Mouse (Mus musculus) forebrain, postnatal 0 days (tissue): ENCODE results near the gene Ocrl. TPM values are rescaled to one million over a fixed set of nuclear protein-coding genes. Genes with fewer than 3 reads are reported as not detected.

Experiments used
- ATAC-seq: fragments of 200-750 bp; cut with Nextera tagmentation; 2 replicates; pipeline ENCODE4 v1.8.0; 2017; ENCODE audit warnings: mild to moderate bottlenecking, moderate library complexity
- DNase-seq: peaks from one replicate; pipeline ENCODE4 v3.0.0-alpha.2; 2015
- H3K27ac ChIP-seq: fragments of 300-500 bp; sonication (generic); 2 replicates; pipeline ENCODE4 v1.5.1; 2014; ENCODE audit warnings: low read depth, mild to moderate bottlenecking, antibody characterized with exemption, low read length, moderate library complexity, mixed read lengths
- H3K27me3 ChIP-seq: fragments of 300-500 bp; sonication (generic); 2 replicates; pipeline ENCODE4 v1.6.1; 2014; ENCODE audit warnings: mild to moderate bottlenecking, low read length, mixed read lengths; ENCODE audit not compliant: insufficient read depth
- H3K36me3 ChIP-seq: fragments of 300-500 bp; sonication (generic); 2 replicates; pipeline ENCODE4 v1.6.1; 2014; ENCODE audit warnings: mild to moderate bottlenecking, moderate library complexity; ENCODE audit not compliant: insufficient read depth
- H3K4me1 ChIP-seq: fragments of 300-500 bp; sonication (generic); 2 replicates; pipeline ENCODE4 v1.6.1; 2014; ENCODE audit warnings: antibody characterized with exemption; ENCODE audit not compliant: insufficient read depth
- H3K4me2 ChIP-seq: fragments of 300-500 bp; sonication (generic); 2 replicates; pipeline ENCODE4 v1.6.1; 2014; ENCODE audit warnings: low read depth, mild to moderate bottlenecking, moderate library complexity
- H3K4me3 ChIP-seq: fragments of 300-500 bp; sonication (generic); 2 replicates; pipeline ENCODE4 v1.5.1; 2014; ENCODE audit warnings: low read depth, low read length, mixed read lengths
- H3K9ac ChIP-seq: fragments of 300-500 bp; sonication (generic); 2 replicates; pipeline ENCODE4 v1.6.1; 2014; ENCODE audit warnings: mild to moderate bottlenecking
- H3K9me3 ChIP-seq: fragments of 300-500 bp; sonication (generic); 2 replicates; pipeline ENCODE4 v1.6.1; 2016; ENCODE audit warnings: low read length
- CTCF ChIP-seq: sonication (generic); IDR thresholded peaks from 2 replicates; pipeline ENCODE4 v1.5.1; 2016; ENCODE audit warnings: antibody characterized with exemption, control low read depth, low read depth
- WGBS: fragments of 180-500 bp; shearing (Covaris S2); extraction: QIAGEN DNeasy Blood & Tissue Kit; methylation state at CpG from one replicate; pipeline ENCODE4 v1.1.7; 2014; 5-methylcytosine and 5-hydroxymethylcytosine counted together
- polyA plus RNA-seq: library from polyadenylated mRNA; unstranded; fragments of >200 nt; fragmentation: Nextera tagmentation; extraction: Ambion mirVana; gene quantifications from 2 replicates; pipeline ENCODE4 v1.2.1, GENCODE M21; 2015
- total RNA-seq: library from RNA; depleted of rRNA; stranded (reverse); fragments of >200 nt; gene quantifications from 2 replicates; pipeline ENCODE4 v1.2.3, GENCODE M21; 2014

Gene Ocrl
- total and polyA plus RNA-seq, 2 experiments from 2014 or later, result 21.5 to 36.8 TPM

DNA sequence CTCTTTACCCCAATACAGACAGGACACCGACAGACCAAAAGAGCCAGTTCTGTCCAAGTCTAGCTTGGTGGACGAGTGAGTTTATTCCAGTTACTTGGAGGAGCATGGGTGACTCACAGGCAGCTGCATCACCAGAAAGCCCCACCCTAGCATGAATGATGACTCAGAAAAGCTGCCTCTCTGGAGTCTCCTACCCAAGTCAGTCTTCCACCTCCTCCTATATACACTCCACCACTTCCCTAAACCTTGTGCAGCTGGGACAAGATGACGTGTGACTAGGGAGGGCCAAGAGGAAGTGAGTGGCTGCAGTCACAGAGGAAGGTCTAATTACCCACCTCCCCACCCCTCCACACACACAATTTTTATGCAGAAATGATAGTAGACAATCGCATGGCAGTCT, 64.4 kb downstream of the Ocrl start:
- DNase-seq (no peak), ATAC-seq (no peak)
- no peak overlapping the region for H3K9ac ChIP-seq
- H3K4me2 ChIP-seq, result no peak overlapping the region
- 81% methylated on average over 4 of the region's 4 CpGs for WGBS
- H3K36me3 ChIP-seq, result no peaks in the 10 kb centered on the region
- no peak overlapping the region for H3K27ac ChIP-seq
- H3K27me3 ChIP-seq, result no peaks in the 10 kb centered on the region
- TF ChIP-seq CTCF, result no peak
- no peak overlapping the region for H3K4me3 ChIP-seq
- H3K9me3 ChIP-seq, result no peaks in the 10 kb centered on the region
- H3K4me1 ChIP-seq, result no peaks in the 10 kb centered on the region

DNA sequence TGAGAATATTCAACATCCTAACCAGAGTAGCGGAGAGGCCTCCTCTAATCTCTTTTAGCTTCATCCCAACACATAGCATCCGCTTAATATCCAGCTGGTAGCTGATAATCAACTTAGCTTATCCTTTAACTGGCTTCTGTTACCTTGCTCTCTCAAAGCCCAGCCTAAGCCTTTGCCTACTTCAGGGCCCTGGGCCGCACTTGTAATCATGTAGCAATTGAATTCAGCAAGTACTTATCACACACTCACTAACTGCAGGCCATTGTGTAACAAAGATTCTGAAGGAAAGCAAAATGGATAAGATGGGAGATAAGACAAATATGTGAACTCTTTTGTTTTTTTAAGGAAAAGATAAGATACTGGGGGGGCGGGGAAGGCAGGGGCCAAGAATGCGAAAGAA, 64.9 kb downstream of the Ocrl start:
- Histone ChIP-seq H3K4me1 (no peaks in the 10 kb centered on the region), H3K4me2 (no peak overlapping the region), H3K36me3 (no peaks in the 10 kb centered on the region), H3K4me3 (no peak overlapping the region), H3K9ac (no peak overlapping the region), H3K9me3 (no peaks in the 10 kb centered on the region), H3K27me3 (no peaks in the 10 kb centered on the region), H3K27ac (no peak overlapping the region)
- DNase-seq (no peak), ATAC-seq (no peak)
- no peak for TF ChIP-seq CTCF
- WGBS, result 87% methylated on average over 5 of the region's 5 CpGs

DNA sequence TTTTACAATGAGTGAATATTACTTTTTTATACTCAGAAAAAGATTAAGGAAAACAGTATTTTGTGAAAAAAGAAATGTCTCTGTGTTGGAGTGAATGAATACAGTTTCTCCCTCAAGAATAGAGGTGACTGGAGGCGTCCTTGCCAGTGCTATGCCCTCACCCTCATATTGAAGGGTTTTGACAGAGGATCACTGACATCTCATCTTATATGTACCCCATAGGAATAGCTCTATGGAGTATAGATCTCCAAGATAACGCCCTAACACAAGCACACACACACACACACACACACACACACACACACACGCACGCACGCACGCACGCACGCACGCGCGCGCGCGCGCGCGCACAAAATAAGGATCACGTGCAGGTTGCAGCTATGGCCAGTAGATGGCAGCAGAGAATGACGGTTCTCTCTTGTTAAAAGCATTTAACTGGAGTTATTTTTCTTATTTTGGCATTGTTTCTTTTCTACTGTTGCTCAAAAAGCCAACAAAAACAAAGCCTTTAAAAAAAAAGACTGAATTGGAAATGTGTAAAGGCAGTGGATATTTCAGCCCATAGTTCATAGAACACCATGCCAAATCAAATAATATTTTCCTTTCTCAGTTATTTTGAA, 72.9 kb downstream of the Ocrl start:
- H3K27me3 ChIP-seq, result no peaks in the 10 kb centered on the region
- peak overlapping the region; percentile 39 for H3K4me2 ChIP-seq
- no peaks in the 10 kb centered on the region for H3K4me1 ChIP-seq
- H3K4me3 ChIP-seq, result peak overlapping the region; percentile 12; the same call in 1 of the 2 replicates
- H3K9me3 ChIP-seq, result no peaks in the 10 kb centered on the region
- peak; percentile 76 for TF ChIP-seq CTCF
- ATAC-seq (peak; percentile 29; the same call in 1 of the 2 replicates), DNase-seq (peak; percentile 89)
- WGBS, result 29% methylated on average over 19 of the region's 19 CpGs
- H3K9ac ChIP-seq, result no peak overlapping the region; the same call in 1 of the 2 replicates
- no peaks in the 10 kb centered on the region for H3K36me3 ChIP-seq
- H3K27ac ChIP-seq, result no peak overlapping the region

DNA sequence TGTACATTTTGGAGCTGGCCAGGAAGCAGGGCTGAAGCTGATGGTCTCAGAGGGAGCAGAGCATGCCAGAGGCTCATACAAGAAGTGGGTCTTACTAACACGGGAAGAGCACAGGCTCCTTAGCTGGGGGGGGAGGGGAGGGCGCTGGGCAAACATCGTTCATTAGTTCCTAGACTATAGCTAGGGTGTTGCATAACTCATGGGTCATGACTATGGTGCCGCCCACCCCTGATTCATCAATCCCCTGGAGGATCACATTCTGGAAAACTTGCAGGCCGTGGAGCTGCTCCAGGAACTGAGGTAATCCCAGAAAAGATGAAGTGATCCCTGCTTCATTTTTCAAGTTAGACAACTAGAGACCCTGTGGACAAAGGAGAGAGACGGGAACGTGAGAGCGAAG, 75.8 kb downstream of the Ocrl start:
- no peaks in the 10 kb centered on the region for H3K9me3 ChIP-seq
- no peak overlapping the region for H3K4me3 ChIP-seq
- no peak overlapping the region for H3K4me2 ChIP-seq
- H3K36me3 ChIP-seq, result no peaks in the 10 kb centered on the region
- H3K27me3 ChIP-seq, result no peaks in the 10 kb centered on the region
- 74% methylated on average over 8 of the region's 8 CpGs for WGBS
- TF ChIP-seq CTCF, result no peak
- DNase-seq (no peak), ATAC-seq (no peak)
- H3K9ac ChIP-seq, result no peak overlapping the region
- H3K27ac ChIP-seq, result no peak overlapping the region
- H3K4me1 ChIP-seq, result no peaks in the 10 kb centered on the region

DNA sequence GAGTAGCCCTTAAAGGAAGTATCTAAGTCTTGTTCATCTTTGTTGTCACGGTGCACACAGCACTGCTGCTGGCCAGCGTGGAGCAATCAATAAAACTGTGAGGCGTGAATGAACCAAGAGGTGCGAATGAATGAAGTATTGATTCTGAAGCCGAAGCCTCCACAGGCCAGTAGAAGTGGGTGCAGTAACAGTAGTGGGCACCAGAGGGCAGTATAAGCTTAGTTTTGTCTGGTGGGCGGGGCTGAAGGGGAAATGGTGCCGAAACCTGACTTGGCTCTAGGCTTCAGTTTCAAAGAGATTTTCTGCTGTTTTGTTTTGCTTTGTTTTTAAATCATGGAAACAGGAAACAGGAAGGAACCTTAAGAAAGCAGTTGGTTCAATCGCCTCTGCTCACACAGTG, 80.4 kb downstream of the Ocrl start:
- H3K27me3 ChIP-seq, result no peaks in the 10 kb centered on the region
- H3K4me1 ChIP-seq, result no peaks in the 10 kb centered on the region
- H3K4me3 ChIP-seq, result no peak overlapping the region
- H3K27ac ChIP-seq, result no peak overlapping the region
- peak; percentile 87 for TF ChIP-seq CTCF
- peak overlapping the region; percentile 21; the same call in 1 of the 2 replicates for H3K4me2 ChIP-seq
- no peaks in the 10 kb centered on the region for H3K9me3 ChIP-seq
- H3K9ac ChIP-seq, result no peak overlapping the region
- ATAC-seq (peak; percentile 79), DNase-seq (peak; percentile 85)
- 24% methylated on average over 8 of the region's 8 CpGs for WGBS
- no peaks in the 10 kb centered on the region for H3K36me3 ChIP-seq

DNA sequence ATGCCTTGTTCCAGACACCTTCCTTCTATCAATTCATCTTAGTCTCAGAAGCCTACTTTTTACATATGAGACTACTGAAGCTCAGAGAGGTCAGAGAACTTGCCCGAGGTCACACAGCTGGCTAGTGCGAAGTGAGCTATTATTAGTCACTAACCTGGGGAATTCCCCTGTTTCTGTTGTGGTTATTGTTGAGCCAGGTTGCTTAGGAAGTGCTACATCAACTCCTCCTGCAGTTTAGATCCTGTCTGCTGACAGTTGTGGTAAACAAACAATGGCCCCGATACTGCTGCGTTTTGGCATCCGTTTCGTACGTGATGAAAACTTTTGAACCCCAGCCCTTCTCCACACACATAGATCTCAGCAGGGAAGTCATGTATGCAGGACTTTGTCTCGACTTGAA, 86.2 kb downstream of the Ocrl start:
- Histone ChIP-seq H3K9ac (no peak overlapping the region), H3K27ac (no peak overlapping the region), H3K4me2 (no peak overlapping the region), H3K4me1 (no peaks in the 10 kb centered on the region), H3K4me3 (no peak overlapping the region), H3K9me3 (no peaks in the 10 kb centered on the region), H3K27me3 (no peaks in the 10 kb centered on the region), H3K36me3 (no peaks in the 10 kb centered on the region)
- TF ChIP-seq CTCF, result no peak
- ATAC-seq (no peak), DNase-seq (no peak)
- WGBS, result 85% methylated on average over 8 of the region's 8 CpGs

DNA sequence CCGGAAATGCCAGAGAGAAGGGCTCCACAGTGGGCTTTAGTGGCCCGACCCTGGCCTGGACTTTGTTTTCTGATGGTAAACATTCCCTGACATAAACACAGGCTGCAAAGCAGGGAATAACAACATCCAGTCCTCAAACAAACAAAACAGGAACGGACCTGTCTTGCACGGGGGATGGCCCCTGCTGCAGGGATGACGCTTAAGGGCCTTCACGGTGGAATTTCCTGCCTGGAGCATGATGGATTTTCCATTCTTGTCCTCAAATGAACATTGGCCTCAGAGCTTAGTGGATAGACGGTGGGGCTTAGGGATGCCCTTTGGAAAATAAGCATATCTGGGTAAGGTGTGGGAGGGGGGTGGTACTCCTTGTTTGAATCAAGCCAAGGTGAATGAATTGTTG, 89.0 kb downstream of the Ocrl start:
- Histone ChIP-seq H3K9ac (no peak overlapping the region), H3K4me3 (no peak overlapping the region), H3K4me2 (no peak overlapping the region), H3K27ac (no peak overlapping the region), H3K27me3 (no peaks in the 10 kb centered on the region), H3K9me3 (no peaks in the 10 kb centered on the region), H3K36me3 (no peaks in the 10 kb centered on the region), H3K4me1 (no peaks in the 10 kb centered on the region)
- DNase-seq, result no peak
- 83% methylated on average over 7 of the region's 7 CpGs for WGBS
- no peak for TF ChIP-seq CTCF
- ATAC-seq, result no peak

DNA sequence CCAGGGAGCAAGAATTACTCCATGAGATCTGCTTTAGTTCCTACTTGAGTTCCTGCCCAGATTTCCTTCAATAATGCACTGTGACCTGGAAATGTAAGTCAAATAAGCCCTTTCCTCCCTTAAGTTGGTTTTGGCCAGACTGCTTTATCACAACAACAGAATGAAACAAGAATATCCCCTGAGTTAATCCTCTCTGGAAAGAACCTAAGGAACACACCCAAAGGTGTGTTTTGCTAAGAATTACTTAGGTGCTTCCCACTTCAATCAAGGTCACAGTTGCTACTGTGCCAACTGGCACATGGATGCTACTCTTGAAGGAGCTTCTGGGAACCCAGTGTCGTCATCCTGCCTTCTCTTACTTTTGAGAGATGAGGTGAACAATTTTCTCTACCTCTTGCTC, 92.6 kb downstream of the Ocrl start:
- H3K36me3 ChIP-seq, result no peaks in the 10 kb centered on the region
- 87% methylated on average over 1 of the region's 1 CpGs for WGBS
- no peak for TF ChIP-seq CTCF
- H3K4me1 ChIP-seq, result no peaks in the 10 kb centered on the region
- H3K4me2 ChIP-seq, result no peak overlapping the region
- no peak overlapping the region for H3K9ac ChIP-seq
- no peak overlapping the region for H3K27ac ChIP-seq
- H3K9me3 ChIP-seq, result no peaks in the 10 kb centered on the region
- ATAC-seq, result no peak
- no peaks in the 10 kb centered on the region for H3K27me3 ChIP-seq
- DNase-seq, result no peak
- no peak overlapping the region for H3K4me3 ChIP-seq
